Mouse (Mus musculus): ENCODE data around the gene Tma7.

Tma7 gene

GRCm38 (mm10) chr9:109102541-109102940, 20.2 kb upstream of the Tma7 start:
- no peak for DNase-seq (ENCODE audit: low spot score)

GRCm38 (mm10) chr9:109101933-109102445, 19.6 kb upstream of the Tma7 start:
- no peak for DNase-seq (ENCODE audit: low spot score)

DNA sequence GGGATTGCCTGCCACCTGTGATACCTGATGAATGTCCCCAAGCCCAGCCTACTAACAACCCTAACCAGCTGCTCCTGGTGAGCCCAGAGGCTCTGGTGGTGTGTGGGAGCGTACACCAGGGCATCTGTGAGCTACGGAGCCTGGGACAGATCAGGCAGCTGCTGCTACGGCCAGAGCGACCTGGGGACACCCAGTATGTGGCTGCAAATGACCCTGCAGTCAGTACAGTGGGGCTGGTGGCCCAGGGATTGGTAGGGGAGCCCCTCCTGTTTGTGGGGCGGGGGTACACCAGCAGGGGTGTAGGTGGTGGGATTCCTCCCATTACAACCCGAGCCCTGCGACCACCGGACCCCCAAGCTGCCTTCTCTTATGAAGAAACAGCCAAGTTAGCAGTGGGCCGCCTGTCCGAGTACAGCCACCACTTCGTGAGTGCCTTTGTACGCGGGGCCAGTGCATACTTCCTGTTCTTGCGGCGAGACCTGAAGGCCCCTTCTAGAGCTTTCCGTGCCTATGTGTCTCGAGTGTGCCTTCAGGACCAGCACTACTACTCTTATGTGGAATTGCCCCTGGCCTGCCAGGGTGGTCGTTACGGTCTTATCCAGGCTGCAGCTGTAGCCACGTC, 18.0 kb upstream of the Tma7 start:
- no peak for DNase-seq (ENCODE audit: low spot score)

- no peak for DNase-seq (ENCODE audit: low spot score)
Observed at GRCm38 (mm10) chr9:109098969-109099368, 16.6 kb upstream of the Tma7 start.

DNA sequence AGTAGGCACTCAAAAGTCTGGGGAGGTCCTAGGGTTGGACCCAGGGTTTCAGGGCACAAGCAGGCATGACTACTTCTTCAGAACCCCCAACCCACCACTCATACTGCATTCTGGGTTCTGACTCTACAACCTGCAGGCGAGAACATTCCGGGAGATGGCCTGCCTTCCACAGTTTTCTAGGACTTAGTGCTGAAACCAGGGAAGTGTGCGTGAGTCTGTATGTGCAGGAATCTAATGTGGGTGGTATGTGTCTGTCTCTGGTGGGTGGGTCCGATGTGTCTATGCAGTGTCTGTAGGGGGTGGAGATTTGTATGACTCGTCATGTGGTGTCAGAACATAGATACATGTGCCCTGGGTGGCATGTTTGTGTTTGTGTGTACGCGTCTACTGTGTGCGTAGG, 16.0 kb upstream of the Tma7 start:
- DNase-seq (ENCODE audit: low spot score) = no peak

- no peak for DNase-seq (ENCODE audit: low spot score)
Observed at GRCm38 (mm10) chr9:109097831-109098230, 15.4 kb upstream of the Tma7 start.

GRCm38 (mm10) chr9:109097291-109097690, 14.9 kb upstream of the Tma7 start:
- DNase-seq (ENCODE audit: low spot score) = no peak

DNA sequence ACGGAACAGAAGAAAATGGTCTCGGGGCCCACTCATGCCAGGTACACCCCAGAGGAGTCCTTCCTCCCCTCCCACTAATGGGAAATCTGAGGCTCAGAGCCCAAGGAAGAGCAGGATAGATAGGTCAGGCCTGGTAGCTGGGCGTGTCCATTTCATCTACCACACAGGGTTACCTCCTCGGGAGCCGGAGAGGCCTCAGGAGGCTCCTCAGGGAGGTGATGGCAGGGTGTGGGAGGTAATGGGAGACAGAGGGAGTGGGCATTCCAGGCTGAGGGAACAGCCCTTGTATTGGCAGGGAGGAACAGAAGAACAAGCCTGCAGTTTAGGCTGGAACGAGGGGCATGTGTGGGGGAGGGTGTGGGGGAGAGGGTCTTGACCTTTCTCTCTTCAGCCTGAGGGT, 14.5 kb upstream of the Tma7 start:
- DNase-seq (ENCODE audit: low spot score) = no peak

DNA sequence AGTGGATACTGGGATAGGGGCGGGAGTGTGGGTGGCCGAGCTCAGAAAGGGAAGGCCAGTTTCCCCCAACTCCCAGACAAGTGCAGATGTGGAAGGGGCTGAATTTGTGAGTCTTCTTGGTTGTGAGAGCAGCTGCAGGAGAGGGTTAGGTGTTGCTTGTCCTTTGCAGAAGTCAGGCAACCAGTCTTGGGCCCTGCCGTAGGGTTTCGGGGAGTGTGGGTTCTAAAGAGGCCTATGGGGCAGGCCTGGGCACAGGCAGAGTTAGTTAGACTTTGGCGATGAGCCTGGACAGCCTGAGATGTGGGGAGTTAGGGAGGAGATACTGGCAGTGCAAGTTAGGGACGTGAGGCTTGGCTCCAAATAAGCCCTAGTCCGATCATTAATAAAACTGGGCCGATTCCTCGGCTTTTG, 13.9 kb upstream of the Tma7 start:
- no peak for DNase-seq (ENCODE audit: low spot score)

DNA sequence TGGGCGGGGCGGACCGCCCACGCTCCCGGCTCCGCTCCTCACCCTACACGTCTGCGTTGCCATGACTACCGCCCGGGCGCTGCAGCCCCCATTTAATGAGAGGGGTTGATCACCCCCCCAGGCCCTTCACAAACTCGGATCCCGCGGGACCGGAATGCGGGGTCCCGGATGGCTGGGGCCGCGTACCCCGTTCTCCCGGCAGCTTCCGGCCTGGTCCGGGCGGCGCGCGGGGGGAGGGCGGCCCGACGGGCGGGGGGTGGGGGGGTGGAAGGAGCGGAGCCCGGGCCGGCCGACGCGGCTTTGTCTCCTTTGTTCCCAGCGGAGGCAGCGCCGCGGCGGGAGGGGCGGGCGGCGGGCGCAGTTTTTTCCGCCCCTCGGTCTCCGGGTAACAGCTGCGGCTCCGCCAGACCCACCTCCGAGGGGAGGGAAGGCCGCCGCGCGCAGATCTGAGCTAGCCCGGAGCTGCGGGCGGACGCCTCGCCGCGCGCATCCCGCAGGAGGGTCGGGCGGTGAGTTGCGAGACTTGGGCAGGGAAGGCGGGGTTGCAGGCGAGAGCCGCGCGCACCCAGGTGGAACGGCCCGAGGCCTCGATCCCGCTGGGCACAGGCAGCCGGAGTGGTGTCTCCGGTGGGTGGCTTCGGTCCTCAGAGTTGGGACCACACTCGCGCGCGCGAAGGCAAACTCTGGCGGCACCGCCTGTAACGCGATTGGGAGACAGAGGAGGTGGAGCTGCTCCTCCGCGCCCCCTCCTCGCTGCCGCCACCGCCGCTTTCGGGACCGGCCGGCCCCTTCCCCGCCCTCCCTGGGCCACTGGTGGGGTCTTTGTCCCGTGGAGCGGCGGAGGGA, 13.0 kb upstream of the Tma7 start, which contains the start of gene Plxnb1:
TSS of gene Plxnb1 (plus strand) at position 253 of the 846 bp plus-strand sequence.
- peak; percentile 81 for DNase-seq (ENCODE audit: low spot score)

GRCm38 (mm10) chr9:109094553-109095136, 12.3 kb upstream of the Tma7 start:
- no peak for DNase-seq (ENCODE audit: low spot score)

DNA sequence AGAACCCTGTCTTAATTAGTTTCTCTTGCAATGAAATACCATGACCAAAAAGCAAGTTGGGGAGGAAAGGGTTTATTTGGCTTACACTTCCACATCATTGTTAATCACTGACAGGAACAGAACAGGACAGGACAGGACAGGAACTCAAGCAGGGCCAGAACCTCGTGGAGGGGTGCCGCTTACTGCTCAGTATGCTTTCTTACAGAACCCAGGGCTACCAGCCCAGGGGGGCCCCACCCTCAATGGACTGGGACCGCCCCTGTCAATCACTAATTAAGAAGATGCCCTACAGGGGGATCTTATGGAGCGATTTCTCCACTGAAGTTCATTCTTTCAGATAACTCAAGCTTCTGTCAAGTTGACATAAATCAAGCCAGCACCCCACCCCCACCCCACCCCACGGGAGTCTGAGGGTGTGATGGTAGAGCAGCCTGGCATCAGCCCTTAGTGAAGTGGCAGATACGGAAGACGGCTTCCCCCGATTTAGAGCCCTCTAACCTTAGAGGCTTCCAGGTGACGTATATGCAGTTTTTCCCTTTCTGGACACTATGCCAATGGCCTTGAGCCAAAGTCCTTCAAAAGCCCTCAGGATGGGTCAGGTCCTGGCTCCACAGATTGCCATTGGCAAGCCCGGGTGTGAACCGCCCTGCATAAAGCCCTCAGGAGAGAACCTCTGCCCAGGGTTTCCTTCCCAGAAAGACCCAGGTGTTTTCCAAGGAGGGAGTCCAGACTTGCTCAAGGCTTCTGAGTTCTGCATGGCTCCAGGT, 11.6 kb upstream of the Tma7 start:
- DNase-seq (ENCODE audit: low spot score) = no peak

GRCm38 (mm10) chr9:109092799-109093198, 10.4 kb upstream of the Tma7 start:
- no peak for DNase-seq (ENCODE audit: low spot score)

DNA sequence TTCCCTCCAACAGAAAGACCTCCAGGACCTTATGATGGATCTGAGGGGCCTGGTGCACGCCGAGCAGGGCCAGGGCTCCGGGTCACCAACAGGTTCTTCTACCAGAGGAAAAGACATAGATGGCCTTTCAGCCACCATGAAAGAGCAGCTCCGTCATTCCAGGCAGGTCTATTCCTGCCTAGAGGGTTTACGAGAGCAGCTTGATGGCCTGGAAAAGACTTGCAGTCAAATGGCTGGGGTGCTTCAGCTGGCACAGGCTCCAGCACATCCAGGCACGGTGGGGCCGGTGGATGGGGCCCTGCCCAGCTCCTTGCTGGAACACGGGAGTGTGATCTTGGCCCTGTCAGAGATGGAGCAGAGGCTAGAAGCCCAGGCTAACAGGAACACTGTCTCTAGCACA, 9.4 kb upstream of the Tma7 start:
- DNase-seq (ENCODE audit: low spot score) = no peak

DNA sequence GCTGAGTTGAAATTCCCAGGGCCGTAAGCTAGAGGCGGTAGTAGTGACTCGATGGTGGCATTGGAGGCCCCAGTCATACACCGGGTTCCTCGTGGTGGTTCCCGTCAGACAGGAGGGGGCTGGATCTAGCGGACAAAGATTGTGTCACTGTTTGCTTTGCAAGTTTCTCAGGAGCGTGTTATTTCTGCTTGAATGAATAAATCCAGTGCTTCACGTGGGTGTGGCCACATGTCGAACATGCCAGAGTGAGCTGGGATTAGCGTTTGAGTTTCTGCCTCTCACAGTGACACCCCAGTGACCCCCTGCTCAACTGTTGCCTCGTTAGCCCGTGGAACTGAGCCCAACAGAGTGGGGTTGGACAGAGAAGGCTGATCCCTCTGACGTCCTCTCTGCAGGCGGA, 8.1 kb upstream of the Tma7 start:
- no peak for DNase-seq (ENCODE audit: low spot score)

GRCm38 (mm10) chr9:109087987-109088386, 5.6 kb upstream of the Tma7 start:
- DNase-seq (ENCODE audit: low spot score) = peak; percentile 52

GRCm38 (mm10) chr9:109084922-109085321, 2.5 kb upstream of the Tma7 start:
- DNase-seq (ENCODE audit: low spot score) = peak; percentile 66

DNA sequence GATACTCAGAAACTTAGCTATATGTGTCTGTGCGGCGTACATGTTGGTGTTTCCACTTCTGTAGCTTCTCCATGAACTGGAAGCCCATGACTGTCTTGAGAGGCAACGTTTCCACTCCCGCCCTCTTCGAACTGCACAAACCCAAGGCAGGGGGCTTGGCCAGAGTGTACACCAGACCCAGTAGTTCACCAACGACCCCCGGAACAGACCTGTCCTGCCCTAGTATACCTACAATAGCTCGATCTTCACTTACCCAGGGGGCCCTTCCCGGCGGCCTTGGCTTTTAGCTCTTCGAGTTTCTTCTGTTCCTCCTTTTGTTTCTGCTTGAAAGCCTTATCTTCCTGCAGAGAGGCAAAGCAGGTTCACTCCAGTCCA, 651 bp downstream of the Tma7 start:
- DNase-seq (ENCODE audit: low spot score) = no peak

- DNase-seq (ENCODE audit: low spot score) = no peak
Observed at GRCm38 (mm10) chr9:109080516-109080915, 1.9 kb downstream of the Tma7 start.

GRCm38 (mm10) chr9:109073661-109074573, 8.5 kb downstream of the Tma7 start, which contains the start of gene Atrip:
Gene Atrip (minus strand): TSS chr9:109074124.
- peak; percentile 89 for DNase-seq (ENCODE audit: low spot score)

All from MN1 (cell line).